Mouse (Mus musculus): ENCODE data around the gene Uncx.

DNA sequence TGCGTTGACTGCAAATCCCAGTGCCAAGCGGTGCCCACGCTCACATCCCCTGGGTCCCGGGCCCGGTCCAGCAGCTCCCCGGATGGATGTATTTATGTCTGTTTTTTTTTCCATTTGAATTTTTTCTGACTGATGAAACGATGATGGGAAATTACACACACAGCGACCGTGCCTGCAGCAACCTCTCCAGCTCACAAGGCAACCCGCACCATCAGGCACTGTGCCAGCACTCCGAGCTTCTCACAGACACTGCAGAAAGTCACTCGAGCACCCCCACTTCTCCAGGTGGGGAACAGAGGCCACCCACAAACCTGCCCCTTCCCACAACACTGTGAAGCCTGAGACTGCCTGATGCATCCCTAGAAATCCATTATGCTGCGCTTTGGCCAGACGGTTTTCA lies 51.7 kb downstream of the Uncx start:
- no peak for TF ChIP-seq CTCF (IDR thresholded peaks at IDR 0.05; ENCODE audit: low read depth)
- TF ChIP-seq EP300 (IDR thresholded peaks at IDR 0.05; ENCODE audit: low read depth): no peak

Data from liver, postnatal 0 days (tissue).